Mouse (Mus musculus) limb, embryonic 12.5 days (tissue): Measurements from ENCODE around the gene Tas2r134. TPM values are rescaled to one million over a fixed set of nuclear protein-coding genes. Genes with fewer than 3 reads are reported as not detected.

ENCODE experiments used
- ATAC-seq: fragments of 200-750 bp; cut with Nextera tagmentation; 2 replicates; pipeline ENCODE4 v1.8.0; 2017; ENCODE audit warnings: low read depth, moderate TSS enrichment; ENCODE audit not compliant: insufficient number of reproducible peaks, insufficient read depth, low FRiP score, low TSS enrichment
- H3K27ac ChIP-seq: fragments of 300-500 bp; sonication (generic); 2 replicates; pipeline ENCODE4 v1.5.1; 2016; ENCODE audit warnings: mild to moderate bottlenecking, moderate library complexity
- H3K27me3 ChIP-seq: fragments of 300-500 bp; sonication (generic); 2 replicates; pipeline ENCODE4 v1.6.1; 2016; ENCODE audit warnings: mild to moderate bottlenecking, moderate library complexity
- H3K36me3 ChIP-seq: fragments of 300-500 bp; sonication (generic); 2 replicates; pipeline ENCODE4 v1.6.1; 2016; ENCODE audit warnings: mild to moderate bottlenecking, moderate library complexity
- H3K4me1 ChIP-seq: fragments of 300-500 bp; sonication (generic); replicated peaks from 2 replicates; pipeline ENCODE4 v1.6.1; 2016
- H3K4me2 ChIP-seq: fragments of 300-500 bp; sonication (generic); 2 replicates; pipeline ENCODE4 v1.6.1; 2016; ENCODE audit warnings: mild to moderate bottlenecking, moderate library complexity
- H3K4me3 ChIP-seq: fragments of 300-500 bp; sonication (generic); replicated peaks from 2 replicates; pipeline ENCODE4 v1.5.1; 2016; ENCODE audit warnings: mild to moderate bottlenecking
- H3K9ac ChIP-seq: fragments of 300-500 bp; sonication (generic); replicated peaks from 2 replicates; pipeline ENCODE4 v1.6.1; 2016; ENCODE audit warnings: mild to moderate bottlenecking, moderate library complexity
- H3K9me3 ChIP-seq: fragments of 300-500 bp; sonication (generic); 2 replicates; pipeline ENCODE4 v1.6.1; 2016; ENCODE audit warnings: mild to moderate bottlenecking, moderate library complexity
- WGBS: fragments of 180-500 bp; shearing (Covaris S2); methylation state at CpG from one replicate; pipeline ENCODE4 v1.1.7; 2016; 5-methylcytosine and 5-hydroxymethylcytosine counted together
- polyA plus RNA-seq: library from polyadenylated mRNA; unstranded; fragments of >200 nt; fragmentation: Nextera tagmentation; extraction: Ambion mirVana; gene quantifications from 2 replicates; pipeline ENCODE4 v1.2.1, GENCODE M21; 2016

Tas2r134 gene
- not detected in 2 replicates for polyA plus RNA-seq

DNA sequence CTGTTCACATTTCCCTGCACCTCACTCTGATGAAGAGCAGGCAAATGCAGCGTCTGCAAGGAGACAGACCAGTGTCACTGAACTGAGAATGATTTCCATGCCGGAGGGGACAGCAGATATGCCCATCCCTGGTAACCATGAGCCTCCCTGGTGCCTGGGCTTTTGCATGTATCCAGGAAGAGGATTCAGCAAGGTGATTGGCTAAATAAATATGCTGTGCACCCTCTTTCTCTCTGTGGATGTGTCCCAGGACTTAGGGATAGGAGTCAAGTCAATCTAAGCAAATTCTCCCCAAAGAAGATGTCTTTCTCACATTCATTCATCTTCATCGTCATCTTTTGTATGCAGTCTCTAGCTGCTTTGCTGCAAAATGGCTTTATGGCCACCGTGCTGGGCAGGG, at the start of gene Tas2r134:
TSS of gene Tas2r134 (plus strand) at position 301 of the 400 bp plus-strand sequence.
- Histone ChIP-seq H3K9ac (no peak within 1 kb of the TSS), H3K4me2 (no peak within 1 kb of the TSS), H3K27me3 (no peaks in the 10 kb centered on the region), H3K9me3 (no peaks in the 10 kb centered on the region), H3K4me1 (no peaks in the 10 kb centered on the region), H3K4me3 (no peak within 1 kb of the TSS), H3K36me3 (no peaks in the 10 kb centered on the region), H3K27ac (no peak within 1 kb of the TSS)
- no peak for ATAC-seq
- 84% methylated on average over 4 of the region's 4 CpGs for WGBS

DNA sequence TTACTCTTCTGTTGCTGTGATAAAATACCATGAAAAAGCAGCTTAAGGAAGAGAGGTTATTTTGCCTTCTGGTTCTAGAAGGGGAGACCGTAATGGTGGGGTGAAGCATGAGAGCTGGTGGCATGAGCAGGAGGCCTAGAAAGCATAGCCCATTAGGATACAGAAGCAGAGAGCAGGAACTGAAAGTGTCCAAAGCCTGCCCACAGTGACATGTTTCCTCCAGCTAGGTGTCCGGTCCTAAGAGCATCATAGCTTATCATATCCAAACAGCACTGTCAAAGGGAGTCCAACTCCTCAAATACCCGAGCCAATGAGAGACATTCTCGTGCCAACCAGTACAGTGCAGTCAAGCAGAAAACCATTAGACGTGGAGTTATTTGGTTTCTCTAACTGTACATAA, 47.5 kb upstream of the Tas2r134 start:
- no peaks in the 10 kb centered on the region for H3K9me3 ChIP-seq
- no peak overlapping the region for H3K4me2 ChIP-seq
- no peak overlapping the region for H3K9ac ChIP-seq
- ATAC-seq = no peak
- no peak overlapping the region for H3K4me3 ChIP-seq
- H3K27me3 ChIP-seq = no peaks in the 10 kb centered on the region
- H3K36me3 ChIP-seq = no peaks in the 10 kb centered on the region
- WGBS = 85% methylated on average over 5 of the region's 5 CpGs
- H3K27ac ChIP-seq = no peak overlapping the region
- H3K4me1 ChIP-seq = peaks cover 13% of the 10 kb centered on the region; the same call in 1 of the 2 replicates

DNA sequence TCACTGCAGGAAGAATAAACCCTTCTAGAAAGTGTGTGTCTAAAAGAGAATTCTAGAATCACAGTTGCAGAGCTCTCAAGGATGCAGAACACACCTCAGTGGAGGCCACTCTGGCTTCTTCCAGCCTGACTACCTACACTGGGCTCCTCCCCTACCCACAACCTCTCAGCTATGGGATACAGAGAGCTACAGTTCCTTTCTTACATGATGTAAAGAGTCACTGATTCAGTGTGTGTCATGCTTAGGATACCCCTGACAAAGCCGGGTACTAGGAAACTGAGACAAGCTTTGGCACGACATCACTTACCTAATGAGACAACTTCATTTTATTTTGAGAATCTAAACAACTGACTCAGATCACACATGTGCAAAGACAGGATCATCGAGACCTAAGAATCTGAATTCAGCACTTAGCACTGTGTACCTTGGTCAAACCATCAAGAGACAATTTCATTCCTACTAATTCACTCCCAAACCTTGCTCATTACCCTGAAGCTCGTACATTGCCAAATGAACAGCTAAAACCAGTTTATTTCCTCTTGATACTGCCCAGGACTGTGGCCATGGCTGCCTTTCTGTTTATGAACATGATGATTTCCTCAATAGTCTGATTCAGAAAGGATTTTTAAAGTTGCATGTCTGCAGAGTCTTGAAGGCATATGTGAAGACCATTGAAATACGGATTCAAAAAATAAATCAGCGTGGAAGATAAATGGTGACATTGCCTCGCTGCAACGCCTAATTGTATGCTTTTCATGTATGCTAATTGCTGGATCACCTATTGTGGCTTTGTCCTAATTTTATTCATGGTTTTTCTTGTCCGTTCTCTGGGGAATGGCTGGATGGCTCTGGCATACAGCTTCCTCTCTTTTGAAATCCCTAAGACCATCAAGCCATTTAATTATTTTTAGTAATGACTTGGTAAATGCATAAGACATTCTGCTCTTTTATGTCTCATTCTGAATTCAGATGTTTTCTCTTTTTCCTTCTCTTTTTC, 43.0 kb upstream of the Tas2r134 start:
- Histone ChIP-seq H3K36me3 (no peaks in the 10 kb centered on the region), H3K4me2 (no peak overlapping the region), H3K27ac (no peak overlapping the region), H3K27me3 (0 out of 2 replicates have a peak, but pooled peaks cover 3% of the 10 kb centered on the region), H3K4me3 (no peak overlapping the region), H3K9me3 (no peaks in the 10 kb centered on the region), H3K4me1 (peaks cover 9% of the 10 kb centered on the region; the same call in 1 of the 2 replicates), H3K9ac (no peak overlapping the region)
- WGBS = 78% methylated on average over 9 of the region's 9 CpGs
- no peak for ATAC-seq

DNA sequence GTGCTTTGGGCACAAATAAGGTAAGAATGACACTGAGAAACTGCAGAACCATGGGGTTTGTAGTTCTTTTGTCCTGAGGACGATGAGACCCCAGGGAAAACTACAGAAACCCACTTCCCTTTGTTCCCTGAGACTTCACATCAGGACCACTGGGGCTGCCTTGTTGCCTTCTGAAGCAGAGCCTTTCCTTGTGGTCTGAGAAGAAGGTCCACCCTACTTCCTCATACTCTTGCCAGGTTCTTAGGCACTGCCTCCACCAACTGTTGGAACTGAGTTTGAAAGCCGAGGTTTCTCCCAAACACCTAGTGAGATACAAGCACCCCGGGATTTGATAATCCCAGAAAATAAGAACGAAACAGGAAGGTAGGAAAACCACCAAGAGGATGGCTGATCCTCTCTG, 39.0 kb upstream of the Tas2r134 start:
- peaks cover 5% of the 10 kb centered on the region; the same call in 1 of the 2 replicates for H3K4me1 ChIP-seq
- no peak overlapping the region for H3K4me2 ChIP-seq
- H3K4me3 ChIP-seq = no peak overlapping the region
- 0 out of 2 replicates have a peak, but pooled peaks cover 3% of the 10 kb centered on the region for H3K27me3 ChIP-seq
- no peak for ATAC-seq
- H3K9ac ChIP-seq = no peak overlapping the region
- WGBS = 86% methylated on average over 4 of the region's 4 CpGs
- no peaks in the 10 kb centered on the region for H3K36me3 ChIP-seq
- H3K9me3 ChIP-seq = no peaks in the 10 kb centered on the region
- H3K27ac ChIP-seq = no peak overlapping the region

DNA sequence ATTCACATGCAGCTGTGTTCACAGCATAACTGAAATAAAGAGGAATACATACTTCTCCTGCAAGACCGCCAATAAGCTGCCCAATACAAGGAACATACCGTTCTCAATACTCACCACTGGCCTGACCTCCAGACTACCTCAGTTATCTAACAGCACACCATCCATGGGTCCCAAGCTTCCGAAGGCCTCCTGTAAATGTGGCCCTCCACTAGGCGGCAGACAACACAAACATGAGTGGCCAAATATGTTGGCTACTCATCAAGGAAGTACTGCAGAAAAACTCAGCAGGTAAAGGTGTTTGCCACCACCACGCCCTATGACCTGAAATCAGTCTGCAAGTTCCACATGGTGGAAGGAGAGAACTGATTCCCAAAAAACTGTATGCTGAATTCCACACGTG, 38.4 kb upstream of the Tas2r134 start:
- ATAC-seq = no peak
- no peak overlapping the region for H3K9ac ChIP-seq
- H3K27ac ChIP-seq = no peak overlapping the region
- H3K27me3 ChIP-seq = 0 out of 2 replicates have a peak, but pooled peaks cover 3% of the 10 kb centered on the region
- no peak overlapping the region for H3K4me2 ChIP-seq
- peaks cover 5% of the 10 kb centered on the region; the same call in 1 of the 2 replicates for H3K4me1 ChIP-seq
- WGBS = 83% methylated on average over 6 of the region's 6 CpGs
- H3K4me3 ChIP-seq = no peak overlapping the region
- H3K36me3 ChIP-seq = no peaks in the 10 kb centered on the region
- H3K9me3 ChIP-seq = no peaks in the 10 kb centered on the region

DNA sequence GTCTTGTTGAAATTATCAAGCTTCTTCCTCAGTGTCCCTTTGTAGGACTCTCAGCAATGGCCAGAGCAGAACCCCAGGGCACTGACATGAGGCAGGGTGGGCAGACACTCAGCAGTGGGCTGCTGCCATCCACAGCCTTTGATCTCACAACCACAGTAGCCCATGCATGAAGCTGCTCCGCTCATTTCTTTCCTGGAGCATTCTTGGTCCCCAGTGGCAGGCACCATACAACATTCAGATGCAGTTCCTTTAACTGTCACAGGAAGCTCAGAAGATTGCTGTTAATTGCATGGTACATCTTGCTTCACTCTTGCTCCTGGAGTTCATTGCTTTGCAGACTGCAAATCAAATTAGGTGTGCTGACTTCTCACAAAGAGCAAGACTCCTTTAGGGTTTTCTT, 37.7 kb upstream of the Tas2r134 start:
- Histone ChIP-seq H3K27me3 (0 out of 2 replicates have a peak, but pooled peaks cover 3% of the 10 kb centered on the region), H3K4me3 (no peak overlapping the region), H3K27ac (no peak overlapping the region), H3K4me1 (peaks cover 5% of the 10 kb centered on the region; the same call in 1 of the 2 replicates), H3K9me3 (no peaks in the 10 kb centered on the region), H3K9ac (no peak overlapping the region), H3K36me3 (no peaks in the 10 kb centered on the region), H3K4me2 (no peak overlapping the region)
- 27% methylated on average over 1 of the region's 1 CpGs for WGBS
- no peak for ATAC-seq

DNA sequence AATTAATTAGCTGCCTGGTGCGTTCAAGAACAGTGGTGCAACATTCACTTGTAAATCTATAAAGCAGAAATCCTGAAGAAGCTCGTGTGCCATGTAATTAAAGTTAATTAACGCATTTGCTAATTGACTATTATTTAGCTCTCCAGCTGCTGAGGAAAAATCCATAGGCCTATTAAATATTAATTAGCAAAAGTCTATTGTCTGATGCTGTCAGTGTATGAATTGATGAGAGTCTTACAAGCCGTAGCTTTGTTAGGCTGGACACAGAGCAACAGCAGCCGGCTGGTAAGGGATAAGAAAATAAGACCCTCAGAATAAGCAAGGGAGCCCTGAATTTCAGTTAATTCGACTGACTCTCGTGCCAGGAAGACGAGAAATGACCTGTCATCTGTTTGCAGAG, 37.0 kb upstream of the Tas2r134 start:
- Histone ChIP-seq H3K4me2 (no peak overlapping the region), H3K9me3 (no peaks in the 10 kb centered on the region), H3K4me3 (no peak overlapping the region), H3K27ac (no peak overlapping the region), H3K4me1 (peaks cover 5% of the 10 kb centered on the region; the same call in 1 of the 2 replicates), H3K9ac (no peak overlapping the region), H3K27me3 (0 out of 2 replicates have a peak, but pooled peaks cover 3% of the 10 kb centered on the region), H3K36me3 (no peaks in the 10 kb centered on the region)
- no peak for ATAC-seq
- 57% methylated on average over 8 of the region's 8 CpGs for WGBS

DNA sequence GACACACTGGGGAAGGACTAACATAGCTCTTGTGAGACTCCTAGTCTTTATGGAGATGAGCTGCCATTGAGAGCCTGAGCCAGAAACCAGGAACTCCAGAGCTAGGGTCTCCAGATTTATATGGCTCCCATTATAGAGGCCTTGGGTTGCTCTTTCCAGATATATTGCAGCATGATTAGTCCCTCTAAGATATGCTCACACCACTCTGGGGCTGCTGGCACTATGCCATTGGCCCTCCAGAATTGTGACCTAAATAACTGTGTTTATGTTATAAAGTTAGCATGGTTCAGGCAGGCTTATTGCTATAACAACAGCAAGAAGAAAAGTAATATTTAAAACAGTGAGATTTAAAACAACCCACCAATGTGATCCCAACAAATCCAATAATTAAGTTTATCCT, 35.2 kb upstream of the Tas2r134 start:
- no peak overlapping the region for H3K4me2 ChIP-seq
- H3K36me3 ChIP-seq = no peaks in the 10 kb centered on the region
- H3K27me3 ChIP-seq = no peaks in the 10 kb centered on the region
- H3K27ac ChIP-seq = no peak overlapping the region
- H3K9ac ChIP-seq = no peak overlapping the region
- H3K4me1 ChIP-seq = peaks cover 5% of the 10 kb centered on the region; the same call in 1 of the 2 replicates
- H3K4me3 ChIP-seq = no peak overlapping the region
- H3K9me3 ChIP-seq = no peaks in the 10 kb centered on the region
- no peak for ATAC-seq

DNA sequence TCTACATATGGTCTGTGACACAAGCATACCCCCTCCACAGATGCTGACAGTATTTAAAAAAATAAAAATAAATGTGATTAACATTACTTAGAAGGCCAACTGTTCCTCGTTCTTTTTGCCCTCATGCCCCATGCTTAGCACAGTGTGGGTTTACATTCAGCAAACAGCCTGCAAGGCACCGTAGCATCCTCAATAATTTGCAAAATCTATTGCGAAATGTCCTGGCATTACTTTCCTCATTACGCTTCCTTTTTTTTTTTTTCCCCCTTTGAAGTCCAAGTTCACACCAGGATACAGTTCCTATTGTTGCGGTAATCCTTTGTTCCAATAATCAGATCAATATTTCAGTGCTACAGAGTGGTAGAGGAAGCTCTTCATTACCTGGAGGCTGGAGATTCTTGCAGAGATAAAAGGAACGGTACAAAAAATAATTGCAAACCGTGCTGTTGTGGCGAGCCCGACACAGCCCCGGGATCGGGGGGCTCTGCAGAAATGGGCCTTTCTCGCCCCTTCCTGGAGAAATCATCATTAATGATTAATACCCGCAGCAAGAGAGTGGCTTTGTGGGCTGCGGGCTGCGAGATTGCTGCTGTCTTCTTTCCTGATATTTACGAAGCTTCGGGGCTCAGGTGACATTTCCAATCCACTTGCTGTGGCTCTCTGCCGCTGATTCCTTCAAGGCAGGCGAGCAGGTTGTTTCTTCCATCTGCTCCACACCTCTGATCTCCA, 27.7 kb upstream of the Tas2r134 start:
- Histone ChIP-seq H3K36me3 (no peaks in the 10 kb centered on the region), H3K4me3 (no peak overlapping the region), H3K27me3 (no peaks in the 10 kb centered on the region), H3K9ac (no peak overlapping the region), H3K4me2 (no peak overlapping the region), H3K9me3 (no peaks in the 10 kb centered on the region), H3K4me1 (0 out of 2 replicates have a peak, but pooled peaks cover 6% of the 10 kb centered on the region), H3K27ac (no peak overlapping the region)
- 64% methylated on average over 19 of the region's 19 CpGs for WGBS
- no peak for ATAC-seq

DNA sequence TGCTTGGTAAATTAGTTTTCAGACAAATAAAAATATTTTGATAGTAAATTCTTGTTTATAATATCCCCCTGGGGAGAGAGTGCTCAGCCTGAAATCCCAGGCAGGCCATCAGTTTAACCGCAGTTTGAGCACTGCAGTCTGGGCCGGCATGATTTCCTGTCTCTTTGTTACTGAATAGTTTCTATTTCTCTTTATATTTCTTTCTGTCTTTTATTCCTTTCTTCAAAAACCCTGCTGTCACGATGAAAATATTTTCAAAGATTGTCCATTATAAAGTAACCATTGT, 27.2 kb upstream of the Tas2r134 start:
- Histone ChIP-seq H3K27me3 (no peaks in the 10 kb centered on the region), H3K27ac (no peak overlapping the region), H3K4me2 (no peak overlapping the region), H3K4me1 (0 out of 2 replicates have a peak, but pooled peaks cover 6% of the 10 kb centered on the region), H3K36me3 (no peaks in the 10 kb centered on the region), H3K9me3 (no peaks in the 10 kb centered on the region), H3K9ac (no peak overlapping the region), H3K4me3 (no peak overlapping the region)
- WGBS = 56% methylated on average over 3 of the region's 3 CpGs
- no peak for ATAC-seq

DNA sequence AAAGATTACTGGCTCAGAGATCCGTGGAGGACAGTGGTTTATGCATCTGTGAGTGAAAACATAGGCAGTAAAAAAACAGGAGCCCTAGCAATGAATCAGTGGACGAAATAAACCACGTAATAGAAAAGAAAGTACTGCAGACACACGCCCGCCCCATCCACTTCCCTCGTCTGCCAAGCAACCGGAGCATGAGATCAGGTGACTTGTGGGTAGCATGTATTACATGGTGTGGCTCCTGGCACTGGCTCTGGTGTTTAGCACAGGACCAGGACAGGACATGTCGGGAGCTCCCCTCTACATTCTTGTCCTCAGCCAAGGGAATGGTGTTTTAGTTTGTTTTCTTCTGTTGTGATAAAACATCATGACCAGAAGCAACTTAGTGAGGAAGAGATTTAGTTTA, 26.4 kb upstream of the Tas2r134 start:
- WGBS = 78% methylated on average over 8 of the region's 8 CpGs
- Histone ChIP-seq H3K4me3 (no peak overlapping the region), H3K4me2 (no peak overlapping the region), H3K36me3 (no peaks in the 10 kb centered on the region), H3K9ac (no peak overlapping the region), H3K9me3 (no peaks in the 10 kb centered on the region), H3K27ac (no peak overlapping the region), H3K4me1 (0 out of 2 replicates have a peak, but pooled peaks cover 6% of the 10 kb centered on the region), H3K27me3 (no peaks in the 10 kb centered on the region)
- no peak for ATAC-seq
